Mouse (Mus musculus): Measurements from ENCODE around the gene Ep300. TPM values are rescaled to one million over a fixed set of nuclear protein-coding genes. Genes with fewer than 3 reads are reported as not detected.
A peak's percentile ranks its signal among the peaks of the same experiment; 100 is the strongest.

The Ep300 gene
- polyA plus RNA-seq, 1 experiment = 25.7 TPM

DNA sequence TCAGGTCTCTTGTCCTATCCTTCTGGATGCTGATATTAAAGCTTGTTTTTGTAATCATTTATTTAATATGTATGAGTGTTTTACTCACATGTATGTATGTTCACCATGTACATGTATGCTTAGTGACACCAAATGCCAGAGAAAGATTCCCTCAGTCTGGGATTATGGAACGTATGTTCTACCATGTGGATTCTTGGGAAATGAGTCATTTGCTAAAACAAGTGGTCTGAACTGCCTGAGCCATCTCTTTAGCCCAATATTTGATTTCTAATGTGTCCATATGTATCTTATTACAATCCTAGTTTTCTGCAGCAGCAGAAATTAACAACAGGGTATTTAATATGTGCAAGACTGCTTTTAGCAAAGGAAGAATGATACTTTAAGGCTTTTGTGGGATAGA is 20.1 kb downstream of the Ep300 start:
- Histone ChIP-seq H3K4me1 (ENCODE audit: control insufficient read depth, insufficient read depth, low read length) (no peaks in the 10 kb centered on the region), H3K4me3 (ENCODE audit: control insufficient read depth, low read depth, low read length) (no peak overlapping the region), H3K27ac (ENCODE audit: control insufficient read depth, insufficient read depth, low read depth, low read length) (no peak overlapping the region), H3K36me3 (ENCODE audit: control insufficient read depth, insufficient read depth, low read length) (peaks cover 4% of the 10 kb centered on the region), H3K27me3 (ENCODE audit: control insufficient read depth, insufficient read depth, low read length) (no peaks in the 10 kb centered on the region)
- no peak for TF ChIP-seq POLR2A (IDR thresholded peaks at IDR 0.05; ENCODE audit: control insufficient read depth, low read depth, low read length)
- TF ChIP-seq CTCF (IDR thresholded peaks at IDR 0.05; ENCODE audit: control insufficient read depth, insufficient read depth, insufficient replicate concordance, low read depth, low read length) = no peak

DNA sequence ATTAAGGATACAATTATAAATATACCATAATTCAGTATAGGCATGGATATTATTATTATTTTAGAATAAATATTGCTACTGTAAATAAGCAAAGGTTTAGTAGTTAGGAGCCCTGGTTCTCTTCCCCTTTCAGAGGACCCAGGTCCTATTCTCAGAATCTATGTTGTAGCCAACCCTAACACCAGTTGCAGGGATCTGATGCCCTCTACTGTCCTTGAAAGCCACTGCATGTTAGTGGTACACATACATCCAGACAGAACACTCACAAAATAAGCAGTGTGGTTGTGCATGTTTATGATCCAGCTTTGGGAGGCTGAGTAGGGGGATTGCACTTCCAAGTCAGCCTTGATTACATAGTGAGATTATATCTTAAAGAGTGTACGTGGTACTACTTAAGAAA is 21.5 kb downstream of the Ep300 start:
- H3K27me3 ChIP-seq (ENCODE audit: control insufficient read depth, insufficient read depth, low read length) = no peaks in the 10 kb centered on the region
- TF ChIP-seq POLR2A (IDR thresholded peaks at IDR 0.05; ENCODE audit: control insufficient read depth, low read depth, low read length) (no peak), CTCF (IDR thresholded peaks at IDR 0.05; ENCODE audit: control insufficient read depth, insufficient read depth, insufficient replicate concordance, low read depth, low read length) (no peak)
- no peak overlapping the region for H3K27ac ChIP-seq (ENCODE audit: control insufficient read depth, insufficient read depth, low read depth, low read length)
- H3K4me3 ChIP-seq (ENCODE audit: control insufficient read depth, low read depth, low read length) = no peak overlapping the region
- no peaks in the 10 kb centered on the region for H3K4me1 ChIP-seq (ENCODE audit: control insufficient read depth, insufficient read depth, low read length)
- H3K36me3 ChIP-seq (ENCODE audit: control insufficient read depth, insufficient read depth, low read length) = no peaks in the 10 kb centered on the region; the same call in none of the 2 replicates

DNA sequence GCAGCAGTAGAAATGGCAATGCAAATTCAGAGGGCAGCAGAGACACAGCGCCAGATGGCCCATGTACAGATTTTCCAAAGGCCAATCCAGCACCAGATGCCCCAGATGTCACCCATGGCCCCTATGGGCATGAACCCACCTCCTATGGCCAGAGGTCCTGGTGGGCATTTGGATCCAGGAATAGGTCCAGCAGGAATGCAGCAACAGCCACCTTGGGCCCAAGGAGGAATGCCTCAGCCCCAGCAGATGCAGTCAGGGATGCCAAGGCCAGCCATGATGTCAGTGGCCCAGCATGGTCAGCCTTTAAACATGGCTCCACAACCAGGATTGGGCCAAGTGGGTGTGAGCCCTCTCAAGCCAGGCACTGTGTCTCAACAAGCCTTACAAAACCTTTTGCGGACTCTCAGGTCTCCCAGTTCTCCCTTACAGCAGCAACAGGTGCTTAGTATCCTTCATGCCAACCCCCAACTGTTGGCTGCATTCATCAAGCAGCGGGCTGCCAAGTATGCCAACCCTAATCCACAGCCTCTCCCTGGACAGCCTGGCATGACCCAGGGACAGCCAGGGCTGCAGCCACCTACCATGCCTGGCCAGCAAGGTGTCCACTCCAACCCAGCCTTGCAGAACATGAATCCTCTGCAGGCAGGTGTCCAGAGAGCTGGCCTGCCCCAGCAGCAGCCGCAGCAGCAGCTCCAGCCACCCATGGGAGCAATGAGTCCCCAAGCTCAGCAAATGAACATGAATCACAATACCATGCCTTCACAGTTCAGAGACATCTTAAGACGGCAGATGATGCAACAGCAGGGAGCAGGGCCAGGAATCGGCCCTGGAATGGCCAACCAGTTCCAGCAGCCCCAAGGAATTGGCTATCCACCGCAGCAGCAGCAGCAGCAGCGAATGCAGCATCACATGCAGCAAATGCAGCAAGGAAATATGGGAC is 64.6 kb downstream of the Ep300 start:
- Histone ChIP-seq H3K4me1 (ENCODE audit: control insufficient read depth, insufficient read depth, low read length) (no peaks in the 10 kb centered on the region), H3K27ac (ENCODE audit: control insufficient read depth, insufficient read depth, low read depth, low read length) (no peak overlapping the region), H3K27me3 (ENCODE audit: control insufficient read depth, insufficient read depth, low read length) (no peaks in the 10 kb centered on the region), H3K36me3 (ENCODE audit: control insufficient read depth, insufficient read depth, low read length) (peaks cover 1% of the 10 kb centered on the region), H3K4me3 (ENCODE audit: control insufficient read depth, low read depth, low read length) (no peak overlapping the region)
- TF ChIP-seq CTCF (IDR thresholded peaks at IDR 0.05; ENCODE audit: control insufficient read depth, insufficient read depth, insufficient replicate concordance, low read depth, low read length) (no peak), POLR2A (IDR thresholded peaks at IDR 0.05; ENCODE audit: control insufficient read depth, low read depth, low read length) (no peak)

DNA sequence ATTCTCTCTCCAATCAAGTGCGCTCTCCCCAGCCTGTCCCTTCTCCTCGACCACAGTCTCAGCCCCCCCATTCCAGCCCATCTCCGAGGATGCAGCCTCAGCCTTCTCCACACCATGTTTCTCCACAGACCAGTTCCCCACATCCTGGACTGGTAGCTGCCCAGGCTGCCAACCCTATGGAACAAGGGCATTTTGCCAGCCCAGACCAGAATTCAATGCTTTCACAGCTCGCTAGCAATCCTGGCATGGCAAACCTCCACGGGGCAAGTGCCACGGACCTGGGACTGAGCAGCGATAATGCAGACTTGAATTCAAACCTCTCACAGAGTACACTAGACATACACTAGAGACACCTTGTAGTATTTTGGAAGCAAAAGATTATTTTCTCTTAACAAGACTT is 65.5 kb downstream of the Ep300 start:
- peaks cover 1% of the 10 kb centered on the region for H3K36me3 ChIP-seq (ENCODE audit: control insufficient read depth, insufficient read depth, low read length)
- H3K27me3 ChIP-seq (ENCODE audit: control insufficient read depth, insufficient read depth, low read length) = no peaks in the 10 kb centered on the region
- TF ChIP-seq CTCF (IDR thresholded peaks at IDR 0.05; ENCODE audit: control insufficient read depth, insufficient read depth, insufficient replicate concordance, low read depth, low read length) = no peak
- TF ChIP-seq POLR2A (IDR thresholded peaks at IDR 0.05; ENCODE audit: control insufficient read depth, low read depth, low read length) = no peak
- H3K4me1 ChIP-seq (ENCODE audit: control insufficient read depth, insufficient read depth, low read length) = no peaks in the 10 kb centered on the region
- no peak overlapping the region for H3K27ac ChIP-seq (ENCODE audit: control insufficient read depth, insufficient read depth, low read depth, low read length)
- no peak overlapping the region for H3K4me3 ChIP-seq (ENCODE audit: control insufficient read depth, low read depth, low read length)

DNA sequence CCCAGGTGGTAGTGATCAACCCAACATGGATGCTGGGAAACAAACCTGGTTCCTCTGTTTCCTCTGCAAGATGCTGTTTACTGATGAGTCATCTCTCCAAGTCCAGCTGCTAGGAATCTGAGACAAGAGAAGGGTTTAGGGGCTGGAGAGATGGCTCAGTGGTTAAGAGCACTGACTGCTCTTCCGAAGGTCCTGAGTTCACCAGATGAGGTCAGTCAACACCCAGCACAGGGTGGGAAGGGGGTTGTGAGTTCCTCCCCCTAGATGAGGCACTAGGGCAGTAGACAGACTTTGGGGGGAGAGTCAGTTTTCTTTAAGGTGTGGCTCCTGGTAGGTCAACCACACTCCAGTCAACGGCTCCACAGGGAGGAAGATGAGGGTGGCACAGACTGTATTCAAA is 76.5 kb downstream of the Ep300 start:
- no peaks in the 10 kb centered on the region for H3K27me3 ChIP-seq (ENCODE audit: control insufficient read depth, insufficient read depth, low read length)
- TF ChIP-seq POLR2A (IDR thresholded peaks at IDR 0.05; ENCODE audit: control insufficient read depth, low read depth, low read length) (no peak), CTCF (IDR thresholded peaks at IDR 0.05; ENCODE audit: control insufficient read depth, insufficient read depth, insufficient replicate concordance, low read depth, low read length) (no peak)
- no peaks in the 10 kb centered on the region for H3K36me3 ChIP-seq (ENCODE audit: control insufficient read depth, insufficient read depth, low read length)
- no peak overlapping the region for H3K27ac ChIP-seq (ENCODE audit: control insufficient read depth, insufficient read depth, low read depth, low read length)
- no peak overlapping the region for H3K4me3 ChIP-seq (ENCODE audit: control insufficient read depth, low read depth, low read length)
- no peaks in the 10 kb centered on the region for H3K4me1 ChIP-seq (ENCODE audit: control insufficient read depth, insufficient read depth, low read length)

DNA sequence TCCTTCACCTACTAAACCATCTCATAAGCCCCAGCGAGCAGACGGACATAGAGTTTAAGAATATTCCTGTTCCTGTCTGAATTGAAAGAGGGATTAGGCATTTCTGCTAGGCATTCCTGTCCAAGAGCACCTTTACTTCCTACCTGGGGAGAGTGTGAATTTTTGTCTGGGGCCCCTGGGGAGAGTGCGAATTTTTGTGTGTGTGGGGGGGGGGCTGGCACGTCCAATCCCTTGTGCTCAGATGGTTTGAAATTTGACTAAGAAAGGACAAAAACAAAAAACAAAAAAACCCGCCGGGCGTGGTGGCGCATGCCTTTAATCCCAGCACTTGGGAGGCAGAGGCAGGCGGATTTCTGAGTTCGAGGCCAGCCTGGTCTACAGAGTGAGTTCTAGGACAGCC is 78.1 kb downstream of the Ep300 start:
- Histone ChIP-seq H3K4me1 (ENCODE audit: control insufficient read depth, insufficient read depth, low read length) (no peaks in the 10 kb centered on the region), H3K27me3 (ENCODE audit: control insufficient read depth, insufficient read depth, low read length) (no peaks in the 10 kb centered on the region), H3K36me3 (ENCODE audit: control insufficient read depth, insufficient read depth, low read length) (no peaks in the 10 kb centered on the region; the same call in 1 of the 2 replicates), H3K27ac (ENCODE audit: control insufficient read depth, insufficient read depth, low read depth, low read length) (no peak overlapping the region), H3K4me3 (ENCODE audit: control insufficient read depth, low read depth, low read length) (peak overlapping the region; percentile 96)
- no peak for TF ChIP-seq POLR2A (IDR thresholded peaks at IDR 0.05; ENCODE audit: control insufficient read depth, low read depth, low read length)
- no peak for TF ChIP-seq CTCF (IDR thresholded peaks at IDR 0.05; ENCODE audit: control insufficient read depth, insufficient read depth, insufficient replicate concordance, low read depth, low read length)

DNA sequence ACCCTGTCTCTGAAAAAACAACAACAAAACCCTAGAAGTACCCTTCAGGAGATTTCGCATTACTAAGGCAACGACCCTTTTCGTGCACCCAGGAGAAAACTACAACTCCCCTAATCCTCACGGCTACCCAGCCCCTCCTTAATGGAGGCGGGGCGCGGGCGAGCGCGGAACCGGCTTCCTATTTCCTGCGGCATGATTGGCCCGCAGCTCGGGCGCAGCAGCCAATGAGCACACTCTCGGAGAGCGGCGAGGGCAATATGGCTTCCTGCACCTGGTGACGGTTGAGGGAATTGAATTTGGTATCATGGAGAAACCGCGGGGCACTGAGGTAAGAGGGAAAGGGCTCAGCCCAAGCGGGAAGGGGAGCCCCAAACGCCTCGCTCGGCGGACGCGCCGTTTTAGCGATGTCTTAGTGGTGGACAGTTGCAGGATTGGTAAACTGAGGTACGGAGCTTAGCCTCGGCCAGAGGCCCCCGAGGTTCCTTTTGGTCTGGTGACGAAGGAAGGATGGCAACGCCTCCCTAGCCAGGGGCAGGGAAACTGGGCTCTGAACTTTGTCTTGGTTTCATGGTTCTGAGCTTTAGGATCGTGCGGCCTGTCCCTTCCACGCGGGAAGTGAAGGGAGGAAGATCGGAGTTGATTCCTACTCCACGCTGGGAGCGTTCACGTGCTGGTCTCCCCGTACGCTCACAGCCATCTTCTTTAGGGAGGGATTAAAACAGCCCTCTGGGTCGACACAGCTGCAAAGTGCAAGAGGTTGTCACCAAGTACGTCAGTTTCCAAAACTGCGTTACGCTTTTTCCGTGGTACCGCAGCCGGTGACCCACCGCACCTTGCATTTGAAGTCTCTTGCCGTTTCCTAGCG is 78.8 kb downstream of the Ep300 start, which contains the start of gene L3mbtl2:
L3mbtl2 (plus strand) TSS at position 193 of the 865 bp plus-strand sequence.
- peaks cover 1% of the 10 kb centered on the region; the same call in 1 of the 2 replicates for H3K36me3 ChIP-seq (ENCODE audit: control insufficient read depth, insufficient read depth, low read length)
- TF ChIP-seq POLR2A (IDR thresholded peaks at IDR 0.05; ENCODE audit: control insufficient read depth, low read depth, low read length) (peak; percentile 81), CTCF (IDR thresholded peaks at IDR 0.05; ENCODE audit: control insufficient read depth, insufficient read depth, insufficient replicate concordance, low read depth, low read length) (no peak)
- H3K27me3 ChIP-seq (ENCODE audit: control insufficient read depth, insufficient read depth, low read length) = no peaks in the 10 kb centered on the region
- peak within 1 kb of the TSS; percentile 96 for H3K4me3 ChIP-seq (ENCODE audit: control insufficient read depth, low read depth, low read length)
- no peaks in the 10 kb centered on the region for H3K4me1 ChIP-seq (ENCODE audit: control insufficient read depth, insufficient read depth, low read length)
- H3K27ac ChIP-seq (ENCODE audit: control insufficient read depth, insufficient read depth, low read depth, low read length) = peak within 1 kb of the TSS; percentile 96

All from testis, adult 2 months (tissue).